Mouse (Mus musculus): ENCODE measurements around the gene Best3.

DNA sequence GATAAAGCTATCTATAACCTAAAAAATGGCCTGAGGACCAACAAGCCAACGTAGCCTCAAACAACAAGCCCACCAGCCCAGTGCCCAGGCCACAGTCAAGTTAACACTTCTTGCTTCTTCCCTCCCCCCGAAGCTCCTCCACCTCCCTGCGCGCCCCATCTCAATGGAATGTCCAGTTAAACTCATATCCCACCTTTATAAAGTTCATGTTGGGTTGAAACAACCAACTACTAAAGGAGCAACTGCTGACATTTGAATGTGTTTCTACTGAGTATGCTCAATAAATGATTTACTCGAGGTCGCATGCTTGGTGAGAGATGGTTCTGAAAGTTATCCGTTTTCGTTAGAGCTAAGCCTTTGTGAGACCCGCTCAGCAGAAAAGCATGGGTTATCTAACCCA is 37.7 kb upstream of the Best3 start:
- TF ChIP-seq CTCF (IDR thresholded peaks at IDR 0.05; ENCODE audit: borderline replicate concordance, control insufficient read depth, extremely low read depth, insufficient read depth, low read length, poor library complexity): no peak
- TF ChIP-seq POLR2A (IDR thresholded peaks at IDR 0.05; ENCODE audit: control insufficient read depth, extremely low read depth, insufficient read depth, low read length, poor library complexity): no peak

All from thymus, adult 2 months (tissue).